Mouse (Mus musculus) embryo, embryonic 9.5 days (tissue): ENCODE data around the gene Oog2.
"Not testable (repeated sequence)": the region's sequence is repeated elsewhere in the genome, so short reads cannot be mapped to it uniquely, and the experiment has no call there.

ENCODE experiments used
- DNase-seq: peaks from one replicate; pipeline ENCODE4 v3.0.0-alpha.2; 2017; ENCODE audit errors: extremely low spot score

Oog2 gene

GRCm38 (mm10) chr4:144190419-144190818, at the start of gene Oog2:
Gene Oog2, plus strand, starts transcription at chr4:144190719.
- no peak for DNase-seq

DNA sequence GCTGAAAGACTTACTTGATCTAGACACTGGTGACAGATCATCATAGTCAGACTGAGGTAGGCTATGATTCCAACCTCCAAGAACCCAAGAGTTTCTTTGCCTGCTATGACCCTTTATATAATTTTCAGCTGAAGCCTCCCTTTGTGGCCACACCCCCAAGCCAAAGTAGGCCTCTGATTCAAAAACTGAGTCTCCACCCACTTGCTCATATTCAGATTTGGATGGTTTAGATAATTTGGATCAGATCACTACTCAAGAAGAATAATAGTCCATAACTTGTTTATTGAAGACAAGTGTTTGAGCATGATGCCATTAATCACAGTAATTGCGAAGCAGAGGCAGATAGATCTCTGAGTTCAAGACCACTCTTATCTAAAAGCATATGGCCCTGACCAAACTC, 28.0 kb upstream of the Oog2 start, which contains the start of gene Oog3:
Gene Oog3 (minus strand): TSS at position 101 of the 400 bp plus-strand sequence.
- no peak for DNase-seq

DNA sequence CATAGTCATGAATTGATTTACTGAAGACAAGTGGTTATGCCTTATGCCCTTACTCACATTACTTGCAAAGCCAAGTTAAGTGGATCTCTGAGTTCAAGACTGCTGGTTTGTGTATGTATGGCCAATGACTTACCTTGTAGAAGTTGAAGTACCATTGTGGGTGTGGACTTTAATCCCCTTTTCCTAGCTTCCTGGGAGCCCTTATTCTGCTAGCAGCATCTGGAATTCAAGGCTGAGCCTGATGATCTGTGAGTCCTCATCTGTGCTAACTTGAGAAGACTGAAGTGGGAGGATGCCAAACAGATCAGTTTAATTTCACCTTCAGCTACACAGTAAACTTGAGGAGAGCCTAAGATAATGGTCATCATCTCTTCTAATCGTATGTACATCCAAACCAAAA, 22.7 kb downstream of the Oog2 start, which contains the start of gene C87977:
Gene C87977 (minus strand): TSS at position 101 of the 400 bp plus-strand sequence.
- not testable (repeated sequence) for DNase-seq
